Mouse (Mus musculus) cerebellum, adult 2 months (tissue): ENCODE measurements at regions not wholly inside any gene's neighbourhood (a gene's known extent, or its start where the extent isn't known, plus 50 kb on each side); places are given as distances from the start of the nearest gene placed in this dataset.

Experiments used
- CTCF ChIP-seq: fragments of 200-500 bp; IDR thresholded peaks from 2 replicates; pipeline ENCODE4 v1.5.1; 2011; ENCODE audit warnings: low read depth, mild to moderate bottlenecking, control low read depth, low read length, moderate library complexity, borderline replicate concordance; ENCODE audit not compliant: insufficient read depth
- POLR2A ChIP-seq: fragments of 200-500 bp; IDR thresholded peaks from 2 replicates; pipeline ENCODE4 v1.6.1; 2011; ENCODE audit warnings: low read length, control low read depth, borderline replicate concordance; ENCODE audit not compliant: insufficient read depth

- TF ChIP-seq CTCF: no peak
- no peak for TF ChIP-seq POLR2A
Measured at GRCm38 (mm10) chr17:51477404-51477803, 298.3 kb upstream of the Tbc1d5 start.
